Mouse (Mus musculus) left cerebral cortex, postnatal 10 days (tissue): ENCODE results near the gene Apof. TPM values are rescaled to one million over a fixed set of nuclear protein-coding genes. Genes with fewer than 3 reads are reported as not detected.
A peak's percentile ranks its signal among the peaks of the same experiment; 100 is the strongest.

Source experiments
- DNase-seq, 2 experiments: peaks; one replicate each; pipeline ENCODE4 v3.0.0; 2021 to 2022; ENCODE audit warnings: low spot score in 2 of 2, mixed read lengths in 1 of 2; ENCODE audit errors: extremely low spot score in 1 of 2
- intact Hi-C: fragments of 180-260 bp; cut with DNase I; formaldehyde crosslinking; loops from one replicate; pipeline ENCODE4 v1.15.1; 2025
- total RNA-seq, 2 experiments: library from RNA; stranded (reverse); gene quantifications; 2 replicates each; pipeline ENCODE4 v1.2.3; 2021

The Apof gene
- not detected for total RNA-seq

- intact Hi-C loops = no loop called here
- DNase-seq = no peak
Observed at GRCm38 (mm10) chr10:128268371-128268770, at the start of gene Apof. TSS of gene Apof (plus strand) at chr10:128268671.

GRCm38 (mm10) chr10:128221533-128222286 is 46.8 kb upstream of the Apof start:
- intact Hi-C loops = no loop called here
- DNase-seq = no peak

GRCm38 (mm10) chr10:128225064-128225463 is 43.4 kb upstream of the Apof start:
- no peak for DNase-seq
- intact Hi-C loops = no loop called here

GRCm38 (mm10) chr10:128225538-128225937 is 42.9 kb upstream of the Apof start, which contains the start of gene Mip:
TSS of gene Mip (plus strand) at chr10:128225838.
- intact Hi-C loops = no loop called here

GRCm38 (mm10) chr10:128227592-128227991 is 40.9 kb upstream of the Apof start:
- no peak for DNase-seq
- intact Hi-C loops = no loop called here

More at GRCm38 (mm10) chr10:128225538-128225937, 42.9 kb upstream of the Apof start, which contains the start of gene Mip:
- no peak for DNase-seq

- intact Hi-C loops = no loop called here
- DNase-seq = no peak
Observed at GRCm38 (mm10) chr10:128228009-128228408, 40.5 kb upstream of the Apof start.

GRCm38 (mm10) chr10:128230582-128230981 is 37.9 kb upstream of the Apof start:
- intact Hi-C loops = no loop called here

GRCm38 (mm10) chr10:128231146-128231545 is 37.3 kb upstream of the Apof start:
- no peak for DNase-seq
- intact Hi-C loops = no loop called here

More at GRCm38 (mm10) chr10:128230582-128230981, 37.9 kb upstream of the Apof start:
- DNase-seq = no peak

GRCm38 (mm10) chr10:128231697-128232419 is 36.6 kb upstream of the Apof start, which contains the start of gene Timeless:
TSS of gene Timeless (plus strand) at chr10:128232065.
- intact Hi-C loops = no loop called here
- DNase-seq = peak; percentile 72 to 90

GRCm38 (mm10) chr10:128232420-128232985 is 36.0 kb upstream of the Apof start:
- peak; percentile 57 to 66 for DNase-seq
- intact Hi-C loops = no loop called here

GRCm38 (mm10) chr10:128236321-128236720 is 32.1 kb upstream of the Apof start:
- no peak for DNase-seq
- intact Hi-C loops = no loop called here

- no peak for DNase-seq
- intact Hi-C loops = no loop called here
Observed at GRCm38 (mm10) chr10:128237807-128238480, 30.5 kb upstream of the Apof start.

GRCm38 (mm10) chr10:128239140-128239539 is 29.3 kb upstream of the Apof start:
- intact Hi-C loops = no loop called here
- no peak for DNase-seq

- intact Hi-C loops = no loop called here
- no peak for DNase-seq
Observed at GRCm38 (mm10) chr10:128240131-128240530, 28.3 kb upstream of the Apof start.

- intact Hi-C loops = no loop called here
Observed at GRCm38 (mm10) chr10:128243252-128243651, 25.2 kb upstream of the Apof start.

GRCm38 (mm10) chr10:128244121-128244520 is 24.4 kb upstream of the Apof start:
- DNase-seq = no peak
- intact Hi-C loops = no loop called here

More at GRCm38 (mm10) chr10:128243252-128243651, 25.2 kb upstream of the Apof start:
- DNase-seq = no peak

- peak in 1 of 2 experiments; percentile 78 for DNase-seq
- intact Hi-C loops = no loop called here
Observed at GRCm38 (mm10) chr10:128247020-128247732, 21.3 kb upstream of the Apof start.

- no peak for DNase-seq
- intact Hi-C loops = no loop called here
Observed at GRCm38 (mm10) chr10:128250565-128250964, 17.9 kb upstream of the Apof start.
